Mouse (Mus musculus) left cerebral cortex, postnatal 14 days (tissue): ENCODE data around the gene Capn10. TPM values are rescaled to one million over a fixed set of nuclear protein-coding genes. Genes with fewer than 3 reads are reported as not detected.
A peak's percentile ranks its signal among the peaks of the same experiment; 100 is the strongest.
"Not testable (repeated sequence)": the region's sequence is repeated elsewhere in the genome, so short reads cannot be mapped to it uniquely, and the experiment has no call there.

ENCODE experiments used
- DNase-seq, 2 experiments: peaks; one replicate each; pipeline ENCODE4 v3.0.0; 2021 to 2022; ENCODE audit warnings: low spot score in 2 of 2, mixed read lengths in 1 of 2
- intact Hi-C: fragments of 180-260 bp; cut with DNase I; formaldehyde crosslinking; loops from one replicate; pipeline ENCODE4 v1.15.1; 2025
- total RNA-seq, 2 experiments: library from RNA; stranded (reverse); gene quantifications; 2 replicates each; pipeline ENCODE4 v1.2.3; 2021

Capn10 gene
- total RNA-seq, 2 experiments from 2014 or later: 44.9 to 52.0 TPM

DNA sequence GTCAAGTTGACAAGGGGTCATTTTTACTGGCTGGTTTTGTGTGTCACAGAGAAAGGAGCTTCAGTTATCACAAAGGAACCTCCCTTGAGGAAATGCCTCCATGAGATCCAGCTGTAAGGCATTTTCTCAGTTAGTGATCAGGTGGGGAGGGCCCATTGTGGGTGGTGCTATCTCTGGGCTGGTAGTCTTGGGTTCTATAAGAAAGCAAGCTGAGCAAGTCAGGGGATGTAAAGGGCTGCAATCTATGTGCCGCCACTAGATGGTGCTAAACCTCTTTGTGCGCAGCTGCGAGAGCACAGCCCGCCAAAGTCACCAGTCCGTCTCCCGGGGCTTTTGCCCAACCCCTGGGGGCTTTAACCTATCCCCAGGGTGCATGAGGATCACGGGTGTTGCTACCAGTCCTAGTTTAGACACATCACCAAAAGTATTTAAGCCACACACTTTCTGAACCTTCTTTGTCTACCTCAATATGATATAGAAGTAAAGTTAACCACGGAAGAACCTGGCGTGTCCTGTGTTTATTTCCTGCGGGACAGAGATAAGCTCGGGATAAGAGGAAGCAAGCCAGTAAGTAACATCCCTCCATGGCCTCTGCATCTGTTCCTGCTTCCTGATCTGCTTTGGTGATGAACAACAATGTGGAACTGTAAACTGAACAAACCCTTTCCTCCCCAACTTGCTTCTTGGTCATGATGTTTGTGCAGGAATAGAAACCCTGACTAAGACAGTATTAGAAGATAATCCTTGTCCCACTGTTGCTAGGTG is 22.6 kb downstream of the Capn10 start:
- intact Hi-C loops: loop anchor here (2.0 kb wide), 1 partner anchor 54 kb away; no protein-coding TSS in a partner anchor
- DNase-seq: peak; percentile 84 to 85

DNA sequence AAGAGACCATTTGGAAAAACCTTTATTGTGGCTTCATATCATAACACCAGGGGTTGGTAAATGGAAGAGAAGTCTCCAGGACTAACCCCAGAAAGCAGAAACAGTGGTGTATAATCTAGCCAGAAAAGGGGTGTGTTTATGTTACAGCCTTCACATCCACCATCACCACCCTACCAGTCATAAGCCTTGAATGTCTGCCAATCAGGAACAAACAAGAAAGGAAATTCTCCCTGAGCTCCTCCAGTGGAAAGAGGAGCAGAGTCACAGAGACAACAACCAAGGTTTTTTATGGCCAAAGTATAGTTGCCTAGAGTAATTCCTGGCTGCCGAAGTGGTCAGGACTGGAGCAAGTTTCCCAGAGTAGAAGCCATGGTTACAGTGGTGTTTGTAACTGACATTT is 24.8 kb downstream of the Capn10 start:
- DNase-seq: no peak
- intact Hi-C loops: no loop called here

DNA sequence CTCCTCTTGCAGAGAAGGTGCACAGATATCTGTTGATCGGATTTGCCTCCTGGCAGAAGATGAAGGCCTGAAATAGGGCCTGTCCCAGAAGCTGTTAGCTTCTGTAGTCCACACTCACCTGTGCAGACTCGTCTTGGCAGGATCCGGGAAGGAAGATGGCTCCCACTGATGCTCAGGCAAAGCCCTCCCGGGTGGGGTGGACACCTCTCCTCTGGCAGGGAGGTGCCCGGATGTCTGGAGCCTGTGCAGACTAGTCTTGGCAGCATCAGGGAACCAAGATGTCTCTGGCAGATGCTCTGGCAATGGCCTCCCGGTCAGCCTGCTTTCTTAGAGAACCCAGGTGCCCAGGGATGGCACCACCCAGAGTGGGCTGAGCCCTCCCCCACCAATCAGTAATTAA is 36.6 kb downstream of the Capn10 start:
- intact Hi-C loops, DNase-seq: not testable (repeated sequence)

DNA sequence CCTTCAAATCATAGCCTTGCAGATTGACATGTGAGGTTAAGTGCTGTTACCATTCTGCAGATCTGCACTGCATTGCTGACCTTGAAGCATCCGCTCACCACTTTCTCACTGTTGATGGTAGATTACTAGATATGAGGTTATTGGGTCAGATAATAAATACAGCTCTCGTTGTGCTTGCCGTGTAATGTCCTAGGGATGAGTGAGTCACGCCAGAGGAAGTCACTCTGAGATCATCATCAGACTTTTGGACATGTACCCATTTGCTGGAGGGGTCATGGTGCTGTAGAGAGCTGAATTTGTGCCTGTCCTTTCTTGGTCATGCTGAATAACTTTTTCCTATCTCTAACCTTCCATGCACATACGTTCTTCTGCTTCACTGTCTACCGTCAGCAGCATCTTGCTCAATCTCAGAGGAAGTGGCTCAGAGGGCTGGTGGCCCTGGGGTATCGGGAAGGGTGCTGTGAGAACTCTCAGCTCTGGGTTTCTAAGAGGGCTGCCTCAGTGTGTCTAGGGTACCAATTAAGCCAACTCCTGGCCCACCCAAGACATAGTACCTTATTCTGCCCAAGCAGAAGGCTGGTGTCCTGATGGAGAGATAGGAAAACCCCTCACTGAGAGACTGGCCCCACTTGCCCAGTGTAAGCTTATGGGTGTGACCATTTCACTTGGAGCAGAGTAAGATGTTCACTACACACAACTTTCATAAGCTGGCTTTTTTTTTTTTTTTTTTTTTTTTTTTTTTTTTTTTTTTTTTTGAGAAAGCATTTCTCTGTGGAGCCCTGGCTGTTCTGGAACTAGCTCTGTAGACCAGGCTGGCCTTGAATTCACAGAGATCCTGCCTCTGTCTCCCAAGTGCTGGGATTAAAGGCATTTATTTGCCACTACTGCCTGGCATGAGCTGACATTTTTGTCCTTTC is 38.0 kb downstream of the Capn10 start:
- no peak for DNase-seq
- intact Hi-C loops: no loop called here

DNA sequence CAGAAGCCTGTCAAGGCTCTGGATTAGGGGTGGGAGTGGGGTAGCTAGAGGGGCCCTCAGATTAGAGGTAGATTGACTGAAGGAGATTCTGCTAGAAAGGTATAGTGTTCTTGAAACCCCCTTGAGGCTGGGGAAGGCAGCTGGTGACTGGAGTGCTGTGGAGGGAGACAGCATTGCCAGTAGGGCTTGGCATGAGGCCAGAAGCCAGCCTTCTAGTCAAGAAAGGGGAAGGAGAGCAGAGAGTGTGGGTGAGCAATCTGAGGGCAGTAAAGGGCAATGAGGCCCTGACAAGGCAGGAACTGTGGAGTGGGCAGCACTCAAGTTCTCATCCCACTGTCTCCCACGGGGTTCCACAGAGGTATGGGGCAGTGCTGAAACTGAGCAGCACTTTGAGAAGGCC is 38.7 kb downstream of the Capn10 start:
- DNase-seq: peak; percentile 29 to 50
- intact Hi-C loops: no loop called here

DNA sequence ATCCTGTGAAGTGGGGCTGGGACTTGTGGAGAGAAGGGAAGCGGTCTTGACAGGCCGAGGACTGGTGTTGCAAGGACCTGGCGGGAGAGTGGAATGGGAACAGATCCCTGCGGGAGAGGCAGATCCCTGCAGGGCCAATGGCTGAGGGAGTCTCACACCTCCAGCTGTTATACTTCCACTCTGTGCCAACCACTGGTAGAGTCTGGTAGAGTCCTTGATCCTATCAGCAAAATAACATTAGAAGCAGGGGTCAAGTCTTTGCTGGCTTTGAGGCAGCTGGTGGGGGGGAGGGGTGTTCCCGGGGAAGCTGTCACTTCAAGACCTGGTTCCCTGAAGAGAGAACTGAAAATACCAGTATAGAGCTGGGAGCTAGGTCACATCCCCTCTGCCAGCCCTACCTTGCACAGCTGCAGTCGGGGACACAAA is 42.0 kb downstream of the Capn10 start:
- intact Hi-C loops: no loop called here
- DNase-seq: no peak

DNA sequence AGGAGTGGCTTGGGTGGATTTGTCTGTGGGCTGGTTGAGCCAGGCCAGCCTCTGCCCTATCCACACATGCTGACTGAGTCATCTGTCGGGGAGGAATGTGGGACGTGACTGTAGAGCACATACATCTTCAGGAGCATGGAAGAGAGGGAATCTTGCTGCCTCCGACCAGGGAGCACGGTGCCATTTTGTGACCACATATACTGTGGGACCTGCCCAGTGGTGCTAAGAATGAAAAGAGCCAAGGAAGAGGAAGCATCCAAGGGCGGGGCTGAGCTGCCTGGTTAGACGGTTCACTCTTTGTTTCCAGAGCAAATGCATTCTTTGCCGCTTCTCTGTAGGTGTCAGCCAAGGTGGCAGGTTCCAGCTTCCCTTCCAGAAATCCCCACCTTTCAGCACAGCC is 44.5 kb downstream of the Capn10 start:
- intact Hi-C loops: no loop called here
- no peak for DNase-seq

DNA sequence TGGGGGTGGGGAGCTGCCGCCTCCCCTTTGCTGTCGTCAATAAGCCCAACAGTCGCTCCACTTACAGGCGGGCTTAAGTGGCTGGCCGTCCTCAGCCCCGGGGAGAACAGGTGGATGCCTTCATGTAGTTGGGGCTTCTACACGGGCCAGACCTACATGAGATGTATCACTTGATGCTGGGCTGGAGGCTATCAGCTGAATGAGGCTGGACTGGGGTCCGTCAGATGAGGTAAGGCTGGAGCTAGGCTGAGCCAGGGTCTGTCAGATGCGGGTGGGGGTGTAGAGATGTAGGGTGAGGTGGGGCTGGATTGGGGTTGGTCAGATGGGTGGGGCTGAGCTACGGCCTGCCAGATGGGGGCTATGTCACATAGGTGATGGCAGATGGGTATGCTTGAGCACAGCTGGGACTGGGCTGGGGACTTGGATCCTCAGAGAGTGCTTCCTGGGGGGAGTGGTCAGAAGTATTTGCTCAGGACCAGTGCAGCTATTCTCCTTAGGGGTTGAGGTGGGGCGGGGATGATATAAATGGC is 45.0 kb downstream of the Capn10 start:
- intact Hi-C loops: no loop called here
- no peak for DNase-seq

DNA sequence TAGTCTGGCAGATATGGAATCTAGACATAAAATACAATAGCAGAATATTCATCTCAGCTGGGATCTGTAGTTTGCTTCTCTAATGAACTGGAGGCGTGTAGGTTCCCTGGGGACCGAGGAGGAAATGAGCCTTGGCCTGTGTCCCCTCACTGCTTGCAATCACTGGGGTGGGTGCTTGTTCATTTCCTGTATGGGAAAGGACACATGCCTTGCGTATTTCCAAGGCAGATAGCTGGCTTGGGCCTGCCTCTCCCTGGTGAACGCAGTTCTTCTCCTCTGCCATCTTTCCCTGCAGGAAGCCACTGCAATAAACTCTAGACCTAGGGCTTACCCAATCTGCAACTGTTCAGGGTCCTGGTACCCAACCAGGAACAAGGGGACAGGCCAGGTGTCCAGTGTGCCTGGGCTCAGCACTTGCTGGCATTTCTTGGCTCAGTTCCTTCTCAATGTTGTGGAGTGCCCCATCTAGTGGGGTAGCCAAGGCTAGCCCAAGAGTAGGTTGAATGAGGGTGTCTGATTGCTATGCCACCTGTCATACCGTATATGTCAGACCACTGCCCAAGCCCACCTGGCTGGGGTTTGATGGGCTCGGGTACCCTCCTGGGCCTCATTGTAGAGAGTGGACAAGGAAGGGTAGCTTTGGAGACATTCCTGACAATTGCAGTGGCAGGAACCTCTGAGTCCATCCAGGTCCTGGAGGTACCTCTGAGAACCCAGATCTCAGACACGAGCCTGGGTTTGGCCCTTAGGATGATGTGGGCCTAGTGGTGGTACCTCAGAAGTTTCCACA is 47.1 kb downstream of the Capn10 start:
- no peak for DNase-seq
- intact Hi-C loops: no loop called here

DNA sequence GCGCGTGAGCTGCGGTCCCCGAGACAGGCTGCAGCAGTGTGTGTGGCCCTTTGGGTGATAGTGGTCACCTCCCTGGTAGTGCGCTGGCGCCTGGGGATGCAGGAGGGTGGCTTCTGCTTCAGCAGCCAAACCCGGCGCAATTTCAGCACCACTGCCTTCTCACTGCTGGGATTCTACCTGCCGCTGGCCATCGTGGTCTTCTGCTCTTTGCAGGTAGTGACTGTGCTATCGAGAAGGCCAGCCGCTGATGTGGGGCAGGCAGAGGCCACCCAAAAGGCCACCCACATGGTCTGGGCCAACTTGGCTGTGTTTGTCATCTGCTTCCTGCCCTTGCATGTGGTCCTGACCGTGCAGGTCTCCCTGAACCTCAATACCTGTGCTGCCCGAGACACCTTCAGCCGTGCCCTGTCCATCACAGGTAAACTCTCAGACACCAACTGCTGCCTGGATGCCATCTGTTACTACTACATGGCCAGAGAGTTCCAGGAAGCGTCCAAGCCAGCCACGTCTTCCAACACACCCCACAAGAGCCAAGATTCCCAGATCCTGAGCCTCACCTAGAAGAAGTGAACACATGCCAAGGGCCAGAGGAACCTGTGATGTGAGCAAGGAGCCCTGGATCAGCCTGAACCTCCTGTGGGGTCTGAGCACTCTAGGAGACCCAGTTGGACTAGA is 48.9 kb downstream of the Capn10 start:
- no peak for DNase-seq
- intact Hi-C loops: no loop called here

DNA sequence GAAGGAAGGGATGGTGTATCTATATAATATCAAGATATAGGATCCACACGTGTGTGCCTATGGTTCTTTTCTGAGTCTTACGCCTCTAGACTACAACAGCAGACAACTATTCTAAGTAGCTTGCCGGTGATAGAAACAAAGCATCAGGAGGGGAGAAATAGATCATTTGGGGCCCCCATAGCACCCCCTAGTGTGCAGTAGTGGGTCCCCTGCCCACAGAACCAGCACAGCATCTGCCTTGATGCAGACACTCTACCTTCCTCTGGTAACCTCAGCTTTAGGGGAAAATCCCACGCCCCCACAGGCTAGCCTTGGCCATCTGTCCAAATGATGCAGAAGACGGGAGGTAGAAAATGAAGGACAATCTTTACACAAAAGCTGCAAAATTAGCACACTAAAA is 50.8 kb downstream of the Capn10 start:
- intact Hi-C loops: no loop called here
- DNase-seq: no peak

DNA sequence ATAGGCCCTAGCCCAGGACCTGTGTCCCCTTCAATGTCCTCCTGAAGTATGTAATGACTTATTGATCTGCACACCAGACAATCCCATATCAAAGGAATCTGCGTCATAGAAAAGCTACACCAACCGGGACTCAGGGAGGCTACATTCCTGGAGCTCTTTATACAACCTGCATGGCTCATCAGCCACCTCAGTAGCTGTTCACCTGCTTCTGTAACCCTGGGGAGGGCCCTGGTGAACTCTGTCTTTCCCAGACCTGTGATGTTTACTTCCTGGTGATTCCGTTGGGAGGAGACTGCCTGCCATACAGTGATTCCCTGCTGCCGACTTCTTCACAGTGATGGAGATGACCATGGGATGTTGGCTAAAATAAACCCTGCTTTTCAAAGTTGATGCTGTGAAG is 54.7 kb downstream of the Capn10 start:
- intact Hi-C loops: no loop called here
- DNase-seq: no peak

DNA sequence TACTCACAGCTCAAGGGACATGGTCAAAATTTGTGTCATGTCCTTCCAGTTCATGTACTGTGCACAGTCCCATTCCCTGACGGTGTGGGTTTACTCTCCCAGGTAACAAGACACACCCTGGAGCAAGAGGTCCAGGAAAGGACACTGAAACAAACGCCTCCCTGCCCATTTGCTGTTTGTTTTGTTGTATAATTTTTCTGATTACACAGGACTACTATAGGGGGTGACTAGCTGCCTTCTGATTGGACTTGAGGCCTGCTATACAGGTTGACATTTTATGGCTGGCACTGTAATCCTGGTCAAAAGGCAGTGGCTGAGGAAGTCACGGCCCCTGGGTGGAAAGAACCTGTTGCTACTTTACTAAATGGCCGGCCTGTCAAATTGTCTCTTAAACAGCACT is 55.7 kb downstream of the Capn10 start:
- no peak for DNase-seq
- intact Hi-C loops: no loop called here

DNA sequence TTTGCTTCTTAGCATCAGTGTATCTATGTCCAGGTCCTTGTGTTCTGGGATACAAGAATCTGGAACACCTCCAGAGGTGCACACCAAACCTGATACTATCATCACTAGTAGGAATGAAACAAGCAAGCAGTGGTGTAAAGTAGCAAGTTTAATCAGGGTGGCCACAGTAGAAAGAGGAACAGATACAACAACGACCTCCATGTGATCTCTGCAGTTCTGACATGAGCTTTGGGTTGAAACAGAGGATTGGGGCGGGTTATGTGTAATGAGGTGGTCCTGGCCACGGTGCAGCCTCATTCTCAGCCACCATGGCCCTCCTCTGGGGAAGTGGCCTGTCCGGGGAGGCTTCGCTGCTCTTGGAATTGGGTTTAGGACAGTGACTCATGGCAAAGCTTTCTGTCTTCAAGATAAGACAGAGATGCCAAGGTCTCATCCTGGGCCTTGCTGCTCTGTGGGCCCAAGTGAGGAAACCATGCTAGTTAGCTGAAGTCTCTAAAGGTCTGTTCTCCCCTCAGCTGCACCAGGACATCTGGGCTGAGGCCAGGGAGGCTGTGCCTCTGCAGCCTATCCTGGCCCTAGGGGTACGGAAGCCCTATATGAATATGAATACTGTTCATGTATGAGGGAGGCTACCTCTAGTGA is 58.2 kb downstream of the Capn10 start:
- no peak for DNase-seq
- intact Hi-C loops: no loop called here

DNA sequence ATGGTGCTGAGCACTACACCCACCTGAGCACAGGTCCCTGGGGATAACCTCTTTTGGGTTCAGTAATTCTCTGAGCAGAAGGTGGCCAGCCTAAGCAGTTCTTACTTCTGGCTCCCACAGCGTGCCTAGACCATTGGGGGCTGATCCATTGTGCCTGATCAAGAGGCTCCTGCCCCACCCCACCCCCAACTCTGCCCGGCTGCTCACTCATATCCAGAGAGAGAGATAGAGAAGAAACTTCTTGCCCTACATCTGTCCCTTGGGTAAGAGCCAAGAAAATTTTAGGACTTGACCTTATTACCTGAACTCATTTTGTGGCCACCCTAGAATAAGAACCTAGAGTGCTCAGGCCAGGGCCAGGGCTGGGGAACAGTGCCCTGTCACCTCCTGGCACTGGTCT is 58.7 kb downstream of the Capn10 start:
- intact Hi-C loops: no loop called here
- no peak for DNase-seq
